Mouse (Mus musculus) ES-Bruce4 (cell line): ENCODE data around the gene Sod1. TPM values are rescaled to one million over a fixed set of nuclear protein-coding genes. Genes with fewer than 3 reads are reported as not detected.

ENCODE experiments used
- H3K27ac ChIP-seq: 2 replicates; pipeline ENCODE4 v1.5.1; 2012; ENCODE audit warnings: low read length, inconsistent platforms; ENCODE audit not compliant: insufficient read depth
- H3K27me3 ChIP-seq: 2 replicates; pipeline ENCODE4 v1.6.1; 2012; ENCODE audit warnings: mild to moderate bottlenecking, low read length, inconsistent platforms; ENCODE audit not compliant: control insufficient read depth, poor library complexity, insufficient read depth, severe bottlenecking
- H3K36me3 ChIP-seq: 2 replicates; pipeline ENCODE4 v1.6.1; 2012; ENCODE audit warnings: inconsistent platforms, mild to moderate bottlenecking, low read length, moderate library complexity; ENCODE audit not compliant: control insufficient read depth, poor library complexity, insufficient read depth, severe bottlenecking
- H3K4me1 ChIP-seq: one replicate; pipeline ENCODE4 v1.8.1; 2011; ENCODE audit warnings: low read length; ENCODE audit not compliant: control insufficient read depth, insufficient read depth
- H3K4me3 ChIP-seq: 2 replicates; pipeline ENCODE4 v1.5.1; 2011; ENCODE audit warnings: low read depth, mild to moderate bottlenecking, low read length
- H3K9ac ChIP-seq: 2 replicates; pipeline ENCODE4 v1.6.1; 2012; ENCODE audit warnings: low read depth, mild to moderate bottlenecking, inconsistent platforms; ENCODE audit not compliant: poor library complexity, severe bottlenecking
- H3K9me3 ChIP-seq: replicated peaks from 2 replicates; pipeline ENCODE4 v1.6.1; 2012; ENCODE audit warnings: mild to moderate bottlenecking, low read length, inconsistent platforms; ENCODE audit not compliant: control insufficient read depth, poor library complexity, insufficient read depth, severe bottlenecking
- CTCF ChIP-seq: IDR thresholded peaks from one replicate; pipeline ENCODE4 v1.8.1; 2011; ENCODE audit warnings: low read depth, low read length
- EP300 ChIP-seq: IDR thresholded peaks from 2 replicates; pipeline ENCODE4 v1.6.1; 2011; ENCODE audit warnings: low read depth, low read length; ENCODE audit not compliant: insufficient read depth
- POLR2A ChIP-seq: IDR thresholded peaks from one replicate; pipeline ENCODE4 v1.8.1; 2011; ENCODE audit warnings: low read length; ENCODE audit not compliant: insufficient read depth
- polyA plus RNA-seq: library from polyadenylated mRNA; stranded (reverse); fragments of >200 nt; gene quantifications from 2 replicates; pipeline ENCODE4 v1.2.4, GENCODE M21; 2011; ENCODE audit warnings: low read depth; ENCODE audit not compliant: missing spikeins, insufficient read depth, insufficient read length

Sod1 gene
- 797 and 822 TPM in 2 replicates for polyA plus RNA-seq

GRCm38 (mm10) chr16:90220026-90220891, at the start of gene Sod1:
Gene Sod1 (plus strand): TSS chr16:90220754.
- H3K9me3 ChIP-seq = no peaks in the 10 kb centered on the region
- TF ChIP-seq CTCF (no peak), POLR2A (peak; percentile 82), EP300 (peak; percentile 4; the same call in 1 of the 2 replicates)
- peak within 1 kb of the TSS; percentile 73 for H3K27ac ChIP-seq
- peak within 1 kb of the TSS; percentile 94 for H3K4me3 ChIP-seq
- no peaks in the 10 kb centered on the region for H3K27me3 ChIP-seq
- H3K36me3 ChIP-seq = peaks cover 23% of the 10 kb centered on the region
- peaks cover 6% of the 10 kb centered on the region for H3K4me1 ChIP-seq
- peak within 1 kb of the TSS; percentile 84 for H3K9ac ChIP-seq

- H3K4me3 ChIP-seq = no peak overlapping the region
- no peaks in the 10 kb centered on the region for H3K27me3 ChIP-seq
- H3K27ac ChIP-seq = no peak overlapping the region
- no peaks in the 10 kb centered on the region for H3K36me3 ChIP-seq
- TF ChIP-seq CTCF = no peak
- TF ChIP-seq POLR2A = no peak
- no peak for TF ChIP-seq EP300
- no peak overlapping the region for H3K9ac ChIP-seq
- H3K4me1 ChIP-seq = peaks cover 2% of the 10 kb centered on the region
- no peaks in the 10 kb centered on the region for H3K9me3 ChIP-seq
Measured at GRCm38 (mm10) chr16:90171416-90171815, 49.1 kb upstream of the Sod1 start.

GRCm38 (mm10) chr16:90176472-90176871, 44.1 kb upstream of the Sod1 start:
- TF ChIP-seq CTCF (no peak), POLR2A (no peak), EP300 (no peak)
- H3K27me3 ChIP-seq = no peaks in the 10 kb centered on the region
- H3K4me1 ChIP-seq = no peaks in the 10 kb centered on the region
- H3K9me3 ChIP-seq = no peaks in the 10 kb centered on the region
- H3K27ac ChIP-seq = no peak overlapping the region
- H3K9ac ChIP-seq = no peak overlapping the region
- no peak overlapping the region for H3K4me3 ChIP-seq
- H3K36me3 ChIP-seq = no peaks in the 10 kb centered on the region

- no peak overlapping the region for H3K4me3 ChIP-seq
- no peaks in the 10 kb centered on the region for H3K36me3 ChIP-seq
- H3K27me3 ChIP-seq = no peaks in the 10 kb centered on the region
- no peak overlapping the region for H3K9ac ChIP-seq
- no peaks in the 10 kb centered on the region for H3K4me1 ChIP-seq
- H3K9me3 ChIP-seq = no peaks in the 10 kb centered on the region
- TF ChIP-seq CTCF (no peak), EP300 (no peak), POLR2A (no peak)
- no peak overlapping the region for H3K27ac ChIP-seq
Measured at GRCm38 (mm10) chr16:90177425-90177824, 43.1 kb upstream of the Sod1 start.

GRCm38 (mm10) chr16:90178404-90178803, 42.1 kb upstream of the Sod1 start:
- H3K4me3 ChIP-seq = no peak overlapping the region

GRCm38 (mm10) chr16:90179892-90180291, 40.7 kb upstream of the Sod1 start:
- Histone ChIP-seq H3K4me1 (no peaks in the 10 kb centered on the region), H3K36me3 (no peaks in the 10 kb centered on the region), H3K27ac (no peak overlapping the region), H3K27me3 (no peaks in the 10 kb centered on the region), H3K9ac (no peak overlapping the region), H3K9me3 (no peaks in the 10 kb centered on the region), H3K4me3 (no peak overlapping the region)
- TF ChIP-seq CTCF = no peak
- no peak for TF ChIP-seq POLR2A
- no peak for TF ChIP-seq EP300

More at GRCm38 (mm10) chr16:90178404-90178803, 42.1 kb upstream of the Sod1 start:
- Histone ChIP-seq H3K9me3 (no peaks in the 10 kb centered on the region), H3K27me3 (no peaks in the 10 kb centered on the region), H3K36me3 (no peaks in the 10 kb centered on the region), H3K9ac (no peak overlapping the region), H3K27ac (no peak overlapping the region), H3K4me1 (no peaks in the 10 kb centered on the region)
- no peak for TF ChIP-seq POLR2A
- TF ChIP-seq EP300 = no peak
- TF ChIP-seq CTCF = no peak
